Mouse (Mus musculus): ENCODE data around the gene Ccdc105.

Gene Ccdc105

GRCm38 (mm10) chr10:78752452-78753191, at the start of gene Ccdc105:
Gene Ccdc105 (minus strand): TSS chr10:78753065.
- no peak for DNase-seq

GRCm38 (mm10) chr10:78801449-78801848, 48.6 kb upstream of the Ccdc105 start:
- no peak for DNase-seq

- DNase-seq = no peak
These were observed 37.7 kb upstream of the Ccdc105 start for GRCm38 (mm10) chr10:78790561-78790960.

DNA sequence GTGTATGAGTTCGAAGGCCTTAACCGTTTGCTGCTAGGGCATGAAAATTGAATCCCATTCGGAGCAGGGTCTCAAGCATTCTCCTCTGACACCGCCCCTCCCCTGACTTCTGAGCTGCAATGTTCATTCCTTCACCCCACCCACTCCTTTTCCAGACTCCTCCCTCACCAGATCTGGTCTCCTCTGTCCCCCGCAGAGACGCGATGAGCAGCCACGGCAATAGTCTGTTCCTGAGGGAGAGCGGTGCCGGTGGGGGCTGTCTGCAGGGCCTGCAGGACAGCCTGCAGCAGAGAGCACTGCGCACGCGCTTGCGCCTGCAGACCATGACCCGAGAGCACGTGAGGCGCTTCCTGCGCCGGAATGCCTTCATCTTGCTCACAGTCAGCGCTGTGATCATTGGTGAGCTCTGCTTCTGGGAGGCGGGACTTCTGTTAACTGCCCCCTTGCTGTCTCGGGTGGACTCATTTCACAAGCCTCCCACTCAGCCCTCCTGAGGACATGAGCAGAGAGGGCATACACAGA, 34.8 kb upstream of the Ccdc105 start:
- no peak for DNase-seq

GRCm38 (mm10) chr10:78779981-78780651, 27.3 kb upstream of the Ccdc105 start, which contains the start of gene Slc1a6:
Gene Slc1a6 (plus strand): TSS chr10:78780496.
- DNase-seq = no peak

DNA sequence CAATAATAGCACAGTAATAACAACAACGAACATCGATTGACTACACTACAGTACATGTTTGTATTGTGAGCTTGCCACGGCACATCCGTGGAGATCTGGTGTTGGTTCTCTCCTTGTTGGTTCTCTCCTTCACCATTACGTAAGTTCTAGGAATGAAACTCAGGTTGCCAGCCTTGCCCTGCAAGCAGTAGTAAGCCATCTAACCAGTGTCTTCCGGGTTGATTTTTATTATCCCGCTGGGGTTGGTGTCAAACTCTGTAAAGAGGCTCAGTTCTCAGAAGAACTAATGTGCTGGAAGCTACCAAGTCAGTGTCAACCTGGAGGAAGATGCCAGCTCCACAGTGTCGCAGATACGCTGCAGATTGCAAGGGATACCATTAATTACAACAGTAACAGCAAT, 26.7 kb upstream of the Ccdc105 start:
- DNase-seq = no peak

GRCm38 (mm10) chr10:78775830-78776229, 23.0 kb upstream of the Ccdc105 start:
- DNase-seq = no peak

DNA sequence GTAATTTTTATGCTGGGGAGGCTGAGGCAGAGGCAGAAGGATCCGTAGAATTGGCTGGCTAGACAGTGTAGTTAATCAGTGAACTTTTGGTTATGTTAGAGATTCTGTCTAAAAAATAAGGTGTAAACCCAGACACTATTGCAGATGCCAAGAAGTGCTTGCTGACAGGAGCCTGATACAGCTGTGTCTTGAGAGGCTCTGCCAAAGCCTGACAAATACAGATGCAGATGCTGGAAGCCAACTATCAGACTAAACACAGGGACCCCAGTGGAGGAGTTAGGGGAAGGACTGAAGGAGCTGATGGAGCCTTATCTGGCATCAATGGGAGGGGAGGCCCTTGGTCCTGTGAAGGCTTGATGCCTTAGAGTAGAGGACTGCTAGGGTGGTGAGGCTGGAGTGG, 12.7 kb upstream of the Ccdc105 start:
- no peak for DNase-seq

- DNase-seq = peak; percentile 54 to 57
These were observed 3.2 kb upstream of the Ccdc105 start for GRCm38 (mm10) chr10:78756021-78756420.

DNA sequence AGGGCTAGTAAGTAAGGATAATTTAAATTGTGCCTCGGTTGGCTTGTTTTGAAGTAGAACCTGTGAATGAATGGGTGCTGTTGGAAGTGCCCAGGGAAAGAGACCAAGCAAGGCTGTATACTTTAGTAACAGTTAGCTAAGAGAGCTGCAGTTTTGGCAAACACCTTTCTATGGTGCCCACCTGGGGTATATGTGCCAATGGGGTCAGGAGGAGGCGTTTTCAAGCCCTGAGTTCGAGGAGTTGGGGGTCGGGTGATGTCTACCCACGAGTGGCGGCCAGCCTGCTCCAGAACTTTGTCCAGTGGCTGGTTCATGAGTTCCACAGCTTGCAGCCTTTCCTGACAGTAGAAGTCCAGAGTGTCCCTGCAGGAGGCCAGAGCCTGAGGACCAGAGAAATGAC, 3.9 kb downstream of the Ccdc105 start:
- DNase-seq = no peak

DNA sequence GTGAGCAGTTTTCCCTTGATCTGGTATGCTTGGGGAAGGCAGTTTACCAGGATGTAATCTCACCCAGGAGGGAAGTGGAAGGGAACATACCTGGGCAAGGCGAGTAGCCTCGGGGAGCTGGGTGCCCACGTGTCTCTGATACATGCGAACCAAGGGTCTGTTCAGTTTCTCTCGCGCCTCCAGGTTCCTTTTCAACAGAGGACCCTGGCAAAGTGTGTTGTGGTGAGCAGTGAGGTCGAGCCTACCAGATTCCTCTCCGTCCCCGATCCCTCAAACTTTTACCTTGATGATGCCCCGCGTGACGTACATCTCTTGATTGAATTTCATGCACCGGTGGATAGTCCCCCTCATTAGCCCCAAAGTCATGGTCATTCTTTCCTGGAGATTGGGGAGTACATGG, 4.7 kb downstream of the Ccdc105 start:
- DNase-seq = no peak

- DNase-seq = no peak
These were observed 5.7 kb downstream of the Ccdc105 start for GRCm38 (mm10) chr10:78747035-78747721.

- no peak for DNase-seq
These were observed 7.2 kb downstream of the Ccdc105 start for GRCm38 (mm10) chr10:78745453-78746232.

DNA sequence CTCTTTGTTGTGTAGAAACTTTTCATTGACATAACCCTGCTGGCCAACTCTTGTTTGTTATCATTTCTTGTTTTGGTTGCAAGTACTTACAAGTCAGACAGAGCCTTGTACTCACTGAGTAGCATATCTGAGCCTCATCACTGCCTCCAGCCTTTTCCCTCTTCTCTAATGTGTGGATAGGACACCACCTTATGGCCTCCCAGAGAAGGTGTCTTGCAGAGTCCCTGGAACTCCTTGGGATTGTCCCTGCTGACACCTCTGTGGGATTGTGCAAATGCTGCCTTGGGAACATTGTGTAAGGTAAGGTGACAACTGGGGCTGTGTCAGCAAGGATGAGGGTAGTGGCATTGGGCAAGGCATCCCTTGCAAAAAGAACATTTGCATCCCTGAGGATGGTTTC, 9.1 kb downstream of the Ccdc105 start:
- no peak for DNase-seq

- DNase-seq = no peak
These were observed 13.0 kb downstream of the Ccdc105 start for GRCm38 (mm10) chr10:78739821-78740220.

DNA sequence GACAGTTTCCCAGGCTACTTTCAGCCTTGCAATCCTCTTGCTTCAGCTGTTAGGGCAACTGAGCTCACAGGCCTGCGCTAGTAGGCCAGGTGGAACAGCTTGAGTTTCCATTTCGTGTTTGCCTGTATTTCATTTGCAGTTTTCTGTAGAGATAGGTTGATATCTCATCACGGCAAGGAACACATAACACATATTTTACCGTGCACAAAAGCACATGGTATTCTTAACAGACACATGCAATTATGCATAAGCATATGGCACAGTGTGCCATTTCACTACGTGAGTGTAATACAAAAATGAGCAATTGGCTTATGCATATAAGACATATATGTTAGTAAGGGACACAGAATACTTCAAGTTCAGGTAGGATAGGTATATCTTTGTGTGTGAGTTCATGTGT, 25.0 kb downstream of the Ccdc105 start:
- no peak for DNase-seq

- no peak for DNase-seq
These were observed 25.8 kb downstream of the Ccdc105 start for GRCm38 (mm10) chr10:78727035-78727434.

- DNase-seq = no peak
These were observed 29.4 kb downstream of the Ccdc105 start for GRCm38 (mm10) chr10:78723416-78723815.

- no peak for DNase-seq
These were observed 30.2 kb downstream of the Ccdc105 start for GRCm38 (mm10) chr10:78722654-78723053.

DNA sequence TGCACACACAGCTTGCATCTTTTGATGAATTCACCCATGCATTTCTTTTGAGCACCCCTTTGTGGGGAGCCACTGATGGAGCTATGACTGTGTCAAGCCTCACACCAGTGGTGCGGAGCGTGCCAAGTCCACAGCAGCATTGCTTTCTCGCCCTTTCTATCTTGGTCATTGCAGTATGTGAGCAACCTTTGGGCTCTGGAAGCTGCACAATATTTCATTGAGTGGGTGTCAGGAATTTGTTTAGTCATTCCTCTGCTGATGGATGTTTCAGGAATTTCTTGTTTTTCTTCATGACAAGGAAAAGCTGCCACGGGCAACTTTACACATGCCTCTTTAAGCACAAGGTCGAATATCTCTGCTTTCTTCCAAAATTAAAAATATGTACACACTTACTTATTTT, 30.8 kb downstream of the Ccdc105 start:
- no peak for DNase-seq

- no peak for DNase-seq
These were observed 34.8 kb downstream of the Ccdc105 start, which contains the start of gene Casp14 for GRCm38 (mm10) chr10:78718056-78718455. Gene Casp14 (minus strand): TSS chr10:78718294.

- no peak for DNase-seq
These were observed 36.6 kb downstream of the Ccdc105 start for GRCm38 (mm10) chr10:78716231-78716630.

- no peak for DNase-seq
These were observed 37.7 kb downstream of the Ccdc105 start for GRCm38 (mm10) chr10:78715156-78715555.
